Mouse (Mus musculus): Measurements from ENCODE around the gene Myf6. TPM values are rescaled to one million over a fixed set of nuclear protein-coding genes. Genes with fewer than 3 reads are reported as not detected.

Myf6 gene
- total RNA-seq (2021), result not detected
- polyA plus RNA-seq (2012; rRNA removed), result not detected in 2 replicates
- long read RNA-seq, result 0 reads

DNA sequence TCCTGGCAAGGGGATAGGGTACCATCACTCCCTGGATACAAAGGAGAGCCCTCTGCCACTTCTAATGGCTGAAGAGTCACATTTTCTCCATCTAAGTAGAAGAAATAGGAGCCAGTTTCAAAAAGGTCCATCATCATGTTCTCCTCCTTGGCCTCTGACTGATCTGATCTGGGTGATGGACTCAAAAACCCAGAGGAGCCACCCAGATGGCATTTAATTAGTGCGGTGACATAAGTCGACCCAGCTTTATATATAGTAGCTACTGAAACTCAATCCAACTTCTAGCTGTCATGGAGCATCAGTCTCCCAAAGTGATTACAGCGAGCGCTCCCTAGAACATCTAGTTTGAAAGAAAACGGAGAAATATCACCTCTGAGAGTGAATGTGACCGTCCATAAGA lies at the start of gene Myf6:
Gene Myf6 (minus strand): TSS at position 170 of the 400 bp plus-strand sequence.
- no peak for DNase-seq

DNA sequence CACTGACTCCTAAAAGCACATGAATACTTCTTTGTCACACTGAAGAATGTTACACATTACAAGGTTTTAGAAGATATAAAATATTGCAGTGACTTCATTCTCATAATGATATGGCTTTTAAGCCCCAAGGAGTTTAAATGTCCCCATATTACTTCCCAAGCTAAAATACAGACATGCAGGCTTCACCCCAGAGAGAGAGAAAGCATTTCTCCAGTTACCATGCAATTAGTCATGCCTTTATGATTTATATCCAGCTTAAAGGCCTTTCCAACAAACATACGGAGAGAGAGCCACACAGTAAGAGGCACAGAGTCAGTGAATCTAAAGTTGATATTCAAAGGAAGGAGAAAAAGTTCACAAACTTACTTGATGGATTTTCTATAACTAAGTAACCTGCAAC lies 48.5 kb upstream of the Myf6 start:
- no peak for DNase-seq

DNA sequence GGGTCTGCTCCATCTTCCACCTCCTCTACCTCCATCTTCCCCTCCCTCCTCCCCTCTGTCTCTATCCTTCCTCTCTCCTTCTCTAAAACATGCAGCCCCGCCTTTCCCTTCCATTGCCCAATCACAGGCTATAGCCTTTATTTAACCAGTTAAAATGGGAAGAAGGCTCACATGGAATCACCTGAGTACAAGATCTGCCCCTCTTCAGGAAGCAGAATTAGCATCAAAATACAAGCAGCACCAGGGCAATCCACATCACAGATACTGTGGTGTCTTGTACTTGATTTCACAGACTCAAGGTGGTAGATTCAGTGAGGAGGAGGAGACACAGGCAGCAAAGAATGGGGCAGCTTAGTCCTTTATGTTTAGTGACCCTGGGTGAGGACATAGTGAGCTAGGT lies 34.2 kb upstream of the Myf6 start:
- DNase-seq, result no peak

- no peak for DNase-seq
These were observed 24.7 kb upstream of the Myf6 start for GRCm38 (mm10) chr10:107519216-107519615.

DNA sequence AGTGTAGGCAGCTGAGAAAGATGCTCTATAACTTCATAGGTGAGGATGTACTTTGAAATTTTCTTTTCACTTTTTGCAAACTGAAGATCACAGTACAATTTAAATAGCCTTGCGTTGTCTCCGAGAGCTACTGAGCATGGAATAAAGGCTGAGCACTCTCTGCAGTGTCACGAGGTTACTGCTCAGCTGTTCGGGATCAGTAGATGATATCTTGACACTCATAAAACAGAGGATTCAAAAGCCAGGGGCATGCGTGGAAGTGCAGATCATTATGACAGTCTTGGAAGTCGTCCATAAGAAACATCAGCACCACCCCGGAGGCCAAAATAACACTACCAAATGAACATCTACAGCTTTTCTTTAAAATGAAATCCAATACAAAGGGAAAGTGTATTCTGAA lies 22.1 kb upstream of the Myf6 start:
- no peak for DNase-seq

DNA sequence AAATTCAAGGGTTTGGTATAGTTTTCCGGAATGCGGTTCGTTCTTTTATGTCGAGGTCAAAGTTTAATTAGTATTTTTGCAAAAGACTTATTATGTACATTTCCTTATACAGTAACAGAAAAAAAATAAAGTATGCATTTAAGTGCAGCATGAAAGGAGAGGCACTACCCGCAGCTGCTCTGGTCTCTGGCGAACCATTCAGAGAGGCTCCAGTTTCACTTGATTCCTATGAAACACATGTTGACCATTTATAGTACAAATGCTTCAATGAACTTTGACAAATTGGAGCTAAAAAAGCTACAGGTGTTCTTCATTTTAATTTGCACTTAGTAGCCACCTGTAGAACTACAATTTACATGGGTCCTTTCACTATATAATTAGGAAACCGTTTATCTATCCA lies 20.2 kb upstream of the Myf6 start:
- no peak for DNase-seq

- DNase-seq, result no peak
These were observed 11.9 kb upstream of the Myf6 start for GRCm38 (mm10) chr10:107506397-107506796.

DNA sequence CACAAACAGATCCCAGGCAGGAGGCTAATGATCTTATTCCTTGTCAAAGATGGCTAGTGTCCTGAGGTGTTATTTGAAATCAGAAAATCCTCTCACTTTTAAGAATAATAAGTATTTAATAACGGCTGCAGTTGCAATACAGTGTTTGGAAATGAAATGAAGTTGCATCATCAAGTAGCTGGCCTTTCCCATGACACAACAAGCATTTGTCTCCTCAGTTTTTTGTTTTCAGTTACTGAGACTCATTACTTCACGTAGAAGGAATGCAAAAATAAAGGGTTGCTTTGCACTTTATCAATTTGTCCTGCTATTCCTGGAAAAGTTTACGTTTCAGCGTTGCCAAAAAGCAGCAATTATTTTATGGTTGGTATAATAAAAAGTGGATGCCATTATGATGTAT lies 8.9 kb upstream of the Myf6 start:
- no peak for DNase-seq

GRCm38 (mm10) chr10:107502193-107502592 lies 7.7 kb upstream of the Myf6 start:
- no peak for DNase-seq

DNA sequence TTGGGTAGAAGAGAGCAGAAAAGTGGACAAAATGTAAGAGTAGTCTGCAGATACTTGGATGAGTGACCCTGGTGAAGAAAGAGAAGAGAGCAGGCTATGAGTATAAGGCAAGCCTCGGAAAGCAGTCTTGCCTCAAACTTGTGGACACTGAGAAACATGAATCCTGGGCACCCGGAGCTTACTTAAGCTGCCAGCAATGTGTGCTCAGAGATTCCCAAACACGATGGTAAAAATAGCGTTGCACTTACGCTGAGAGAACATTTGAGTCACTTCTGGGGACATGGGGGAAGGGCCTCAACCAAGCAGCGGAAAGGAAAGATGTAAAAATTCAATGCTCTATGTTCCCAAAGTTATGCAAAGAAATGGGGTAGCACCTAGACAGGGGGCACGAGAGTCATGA lies 5.1 kb upstream of the Myf6 start:
- DNase-seq, result no peak

- no peak for DNase-seq
These were observed 1.9 kb upstream of the Myf6 start for GRCm38 (mm10) chr10:107496402-107496801.

- no peak for DNase-seq
These were observed 710 bp downstream of the Myf6 start for GRCm38 (mm10) chr10:107493580-107494474.

DNA sequence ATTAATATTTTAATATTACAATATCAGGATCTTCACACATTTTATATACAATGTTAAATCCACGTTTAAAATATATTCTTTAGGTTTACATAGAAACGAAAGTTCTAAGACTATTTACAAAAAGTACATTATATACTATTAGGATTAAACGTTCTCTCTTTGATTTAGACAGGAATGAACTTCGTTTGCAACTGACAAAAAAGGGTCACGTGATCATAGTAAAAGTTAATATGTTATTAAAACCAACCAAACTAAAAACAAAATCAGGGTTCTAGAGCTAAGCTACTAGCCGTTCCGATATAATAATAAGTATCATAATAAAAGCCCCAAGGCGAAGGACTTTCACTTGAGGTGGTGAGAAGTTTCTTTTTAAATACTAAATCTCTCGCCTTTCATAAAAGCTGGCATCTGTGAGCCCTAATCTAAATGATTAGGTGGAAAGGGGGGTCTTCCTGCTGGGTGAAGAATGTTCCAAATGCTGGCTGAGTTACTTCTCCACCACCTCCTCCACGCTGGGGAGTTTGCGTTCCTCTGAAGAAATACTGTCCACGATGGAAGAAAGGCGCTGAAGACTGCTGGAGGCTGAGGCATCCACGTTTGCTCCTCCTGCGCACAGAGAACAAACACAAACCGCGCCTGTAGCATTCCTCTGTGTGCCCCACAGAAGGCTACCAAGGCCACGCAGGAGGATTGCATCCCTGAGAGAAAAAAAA lies 1.5 kb downstream of the Myf6 start:
- DNase-seq, result no peak

- DNase-seq, result no peak
These were observed 5.8 kb downstream of the Myf6 start for GRCm38 (mm10) chr10:107488654-107489315.

DNA sequence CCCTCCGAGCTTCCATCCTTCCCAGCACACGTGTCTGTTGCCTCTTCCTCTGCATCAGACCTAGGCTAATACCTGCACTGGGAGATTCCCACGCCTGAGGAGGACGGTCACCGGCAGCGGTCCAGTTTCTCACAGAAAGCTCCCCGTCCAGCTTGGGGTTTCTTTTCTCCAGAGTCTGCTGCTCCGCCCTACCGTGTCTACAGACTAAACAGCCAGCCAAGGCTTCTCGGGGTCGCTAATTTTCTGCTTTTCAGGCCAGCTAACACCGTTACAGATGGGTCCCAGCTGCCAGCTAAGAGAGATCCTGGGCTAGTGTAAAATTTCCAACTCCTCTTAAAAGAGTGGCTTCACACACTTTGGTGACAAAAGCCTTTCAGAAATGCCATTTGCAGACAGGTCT lies 7.8 kb downstream of the Myf6 start:
- DNase-seq, result no peak

DNA sequence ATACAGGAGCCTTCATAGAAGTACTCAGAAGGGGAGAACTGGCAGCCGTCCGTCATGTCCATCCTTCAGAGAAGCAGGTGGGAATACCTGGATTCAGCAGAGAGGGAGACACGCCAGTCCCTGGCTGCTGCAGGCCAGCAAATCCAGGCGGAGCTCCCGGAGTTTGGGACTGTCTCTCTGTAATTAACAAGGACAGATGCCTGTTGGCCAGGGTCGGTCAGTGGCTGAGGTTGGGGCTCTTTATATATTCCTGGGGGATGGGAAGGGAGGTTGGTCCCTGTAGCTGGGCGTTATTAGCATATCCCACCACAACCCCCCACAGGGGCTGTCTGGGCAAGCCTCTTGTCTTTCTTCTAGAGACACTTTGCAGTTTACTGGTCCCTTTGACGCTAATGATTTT lies 8.7 kb downstream of the Myf6 start, which contains the start of gene Myf5:
Gene Myf5 (minus strand): TSS at position 265 of the 400 bp plus-strand sequence.
- no peak for DNase-seq

- no peak for DNase-seq
These were observed 10.5 kb downstream of the Myf6 start for GRCm38 (mm10) chr10:107484050-107484449.

- no peak for DNase-seq
These were observed 21.0 kb downstream of the Myf6 start for GRCm38 (mm10) chr10:107473497-107473896.

DNA sequence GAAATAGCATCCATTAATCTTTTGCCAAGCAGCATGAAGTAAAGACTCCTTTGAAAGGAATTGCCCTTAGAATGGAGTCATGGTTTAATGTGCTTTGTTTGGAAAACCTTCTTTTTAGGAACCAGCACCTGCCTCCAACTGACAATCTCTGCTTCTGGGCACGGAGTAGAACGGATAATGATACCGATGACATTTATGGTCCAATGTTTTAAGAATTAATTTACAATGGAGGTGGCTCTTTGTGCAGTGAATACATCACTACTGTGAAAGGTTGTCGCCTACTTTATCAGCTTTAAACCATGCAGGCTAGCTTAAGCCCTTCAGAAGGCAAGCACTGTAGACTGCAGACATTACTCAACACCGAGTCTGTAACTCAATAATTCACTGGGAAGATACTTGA lies 22.8 kb downstream of the Myf6 start:
- DNase-seq, result no peak

- DNase-seq, result no peak
These were observed 26.7 kb downstream of the Myf6 start for GRCm38 (mm10) chr10:107467819-107468218.

DNA sequence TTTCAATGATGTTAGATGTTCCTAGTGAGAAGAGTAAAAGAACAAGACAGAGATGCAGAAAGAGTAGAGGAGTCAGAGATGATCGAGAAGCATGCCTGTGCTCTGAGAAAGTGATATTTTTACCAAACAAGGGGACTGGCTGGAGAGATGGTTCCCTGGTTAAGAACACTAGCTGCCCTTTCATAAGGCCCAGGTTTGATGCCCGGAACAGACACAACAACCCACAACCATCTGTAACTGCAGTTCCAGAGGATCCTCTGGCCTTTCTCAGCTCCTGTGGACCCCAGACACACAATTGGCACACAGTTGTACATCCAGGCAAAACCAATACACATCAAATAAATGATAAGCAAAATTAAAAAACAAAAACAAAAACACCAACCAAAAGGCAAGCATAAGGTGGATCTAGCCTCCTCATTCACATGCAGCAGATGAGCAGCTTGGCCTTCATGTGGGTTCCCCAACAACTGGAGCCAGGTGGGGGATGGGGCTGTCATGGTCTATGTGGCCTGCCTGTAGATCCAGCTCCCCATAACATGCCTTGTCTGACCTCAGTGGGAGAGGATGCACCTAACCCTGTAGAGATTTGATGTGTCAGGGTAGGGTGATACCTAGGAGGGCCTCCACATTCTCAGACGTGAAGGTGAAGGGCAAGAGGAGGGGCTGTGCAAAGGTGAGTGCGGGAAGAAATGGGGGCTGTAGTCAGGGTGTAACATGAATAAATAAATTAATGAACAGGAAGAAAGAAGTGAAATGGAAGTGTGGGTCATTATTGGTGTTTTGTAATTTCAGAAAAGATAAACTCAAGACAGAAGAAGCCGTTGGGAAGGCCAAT lies 44.8 kb downstream of the Myf6 start:
- no peak for DNase-seq

Measured in adrenal gland, adult 2 months (tissue).